Mouse (Mus musculus) hematopoietic stem cell, adult 5-6 weeks (primary cell): Measurements from ENCODE around the gene Fbxw8. TPM values are rescaled to one million over a fixed set of nuclear protein-coding genes. Genes with fewer than 3 reads are reported as not detected.

Experiments used
- ATAC-seq, 2 experiments: fragments of 125-278 bp in 1 of 2; replicated peaks in 1 of 2; 2 replicates each; pipeline ENCODE4 v1.8.0; 2016 to 2017; ENCODE audit warnings: inconsistent platforms in 2 of 2, mild to moderate bottlenecking in 2 of 2, moderate number of reproducible peaks in 2 of 2, low read depth in 1 of 2, moderate TSS enrichment in 1 of 2; ENCODE audit not compliant: low FRiP score in 2 of 2, poor library complexity in 2 of 2, severe bottlenecking in 2 of 2, insufficient read depth in 1 of 2, low TSS enrichment in 1 of 2
- total RNA-seq: library from RNA; stranded (forward); fragments of 172-1452, 232-1000 nt; gene quantifications from 2 replicates; pipeline ENCODE4 v1.2.3, GENCODE M21; 2017

Gene Fbxw8
- total RNA-seq, 1 experiment from 2014 or later = 23.1 TPM

DNA sequence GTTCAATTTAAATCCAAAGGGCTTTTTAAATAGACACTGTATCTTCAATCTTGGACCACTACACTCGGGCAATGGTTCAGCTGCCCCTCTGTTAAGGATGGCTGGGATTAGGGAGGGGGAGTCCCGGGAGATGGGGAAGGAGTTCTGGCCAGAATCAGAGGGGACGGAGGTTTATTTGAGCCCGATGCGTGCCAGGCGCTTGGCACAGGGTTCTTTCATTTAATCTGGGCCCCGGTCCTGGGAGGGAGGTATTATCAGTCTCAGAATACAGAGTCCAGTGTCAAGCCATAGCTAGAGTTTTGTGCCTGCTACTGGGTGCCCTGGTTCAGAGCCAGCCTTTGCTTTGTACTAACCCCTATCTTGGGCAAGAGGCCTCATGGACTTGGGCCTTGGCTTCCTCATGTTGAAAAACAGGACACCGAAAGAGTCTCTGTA, 12.3 kb upstream of the Fbxw8 start:
- no peak for ATAC-seq

DNA sequence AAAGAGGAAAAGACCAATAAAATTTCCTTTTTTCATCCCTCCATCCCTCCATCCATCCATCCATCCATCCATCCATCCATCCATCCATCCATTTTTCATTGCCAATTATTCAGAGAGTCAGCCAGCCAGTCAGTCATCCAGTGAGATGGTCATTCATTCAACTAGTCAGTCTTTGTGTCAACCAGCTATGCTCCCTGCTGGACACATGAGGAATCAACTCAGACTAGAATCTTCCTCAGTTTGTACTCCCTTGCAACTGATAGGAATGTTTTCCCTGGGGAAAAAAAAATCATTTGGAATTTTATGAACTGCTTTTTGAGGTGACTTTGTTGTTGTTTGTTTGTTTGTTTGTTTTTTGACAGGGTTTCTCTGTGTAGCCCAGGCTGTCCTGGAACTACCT, 10.2 kb upstream of the Fbxw8 start:
- no peak for ATAC-seq

DNA sequence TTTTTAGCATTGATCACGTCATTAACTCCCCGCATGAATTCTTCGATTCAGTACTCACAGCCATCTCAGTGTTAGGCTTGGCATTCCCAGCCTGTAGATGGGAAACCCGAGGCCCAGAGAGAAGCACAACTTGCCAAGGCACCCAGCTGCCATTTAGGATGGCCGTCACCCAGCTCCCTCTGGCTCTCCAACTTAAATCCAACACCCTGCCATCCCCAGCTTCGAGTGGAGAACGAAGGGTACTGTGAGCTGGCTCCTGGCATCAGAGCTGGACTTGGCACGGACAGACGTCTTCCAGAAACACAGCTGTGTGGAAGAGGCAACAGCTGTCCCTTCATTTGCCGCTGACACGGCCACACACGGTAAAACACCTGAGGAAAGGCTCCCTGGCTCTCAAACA, 9.3 kb upstream of the Fbxw8 start, which contains the start of gene Hrk:
Gene Hrk, plus strand, starts transcription at position 68 of the 400 bp plus-strand sequence.
- ATAC-seq = no peak

DNA sequence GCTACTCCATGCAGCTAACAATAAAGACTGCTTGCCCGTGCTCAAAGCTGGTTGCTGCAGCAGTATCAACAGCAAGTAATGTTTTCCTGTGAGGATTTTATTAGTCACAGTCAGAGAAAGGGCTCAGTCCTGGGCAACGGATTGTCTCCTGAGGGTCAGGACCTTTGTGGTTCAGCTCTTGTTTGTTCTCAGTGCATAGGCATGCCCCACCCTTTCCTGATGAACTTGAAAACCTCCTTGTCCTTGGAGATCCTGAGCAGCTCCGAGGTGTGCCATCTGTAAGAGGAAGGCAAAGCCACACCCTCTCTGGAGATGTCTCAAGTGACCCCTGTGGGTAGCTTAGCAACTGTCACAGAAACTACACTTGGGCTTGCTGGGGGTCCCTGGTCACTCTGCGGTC, 5.4 kb upstream of the Fbxw8 start:
- ATAC-seq = no peak

DNA sequence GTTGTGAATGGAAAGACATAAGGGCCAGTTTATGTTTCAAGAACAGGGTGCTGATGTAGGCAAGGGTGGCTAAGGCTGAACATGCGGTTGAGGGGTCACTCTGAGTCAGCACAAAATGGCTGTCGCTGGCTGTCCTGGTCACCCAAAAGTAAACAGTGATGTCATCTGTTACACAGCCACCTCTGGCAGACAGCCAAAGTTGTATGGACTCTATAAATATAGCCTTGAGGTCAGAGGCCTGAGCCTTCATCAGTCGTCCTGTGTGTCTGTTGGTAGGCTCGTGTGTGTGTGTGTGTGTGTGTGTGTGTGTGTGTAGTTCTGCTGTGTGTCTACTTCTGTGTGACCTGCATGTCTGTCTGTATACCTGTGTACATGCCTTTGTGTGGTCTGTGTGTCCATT, 1.7 kb upstream of the Fbxw8 start:
- ATAC-seq = no peak

DNA sequence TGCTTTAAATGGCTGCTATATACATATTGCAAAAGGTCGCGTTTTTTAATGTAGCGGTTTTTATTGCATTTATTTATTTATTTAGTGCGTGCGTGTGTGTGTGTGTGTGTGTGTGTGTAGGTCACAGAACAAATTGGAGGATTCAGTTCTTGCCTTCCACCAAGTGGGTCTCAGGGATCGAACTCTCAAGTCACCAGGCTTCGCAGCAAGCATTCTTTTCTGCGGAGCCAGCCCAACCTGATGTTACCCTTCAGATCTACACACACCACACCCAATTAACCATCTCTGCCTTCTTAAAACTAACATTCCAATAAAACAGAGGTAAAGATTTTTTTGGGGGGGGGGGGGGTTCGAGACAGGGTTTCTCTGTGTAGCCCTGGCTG, 292 bp upstream of the Fbxw8 start:
- ATAC-seq = no peak

DNA sequence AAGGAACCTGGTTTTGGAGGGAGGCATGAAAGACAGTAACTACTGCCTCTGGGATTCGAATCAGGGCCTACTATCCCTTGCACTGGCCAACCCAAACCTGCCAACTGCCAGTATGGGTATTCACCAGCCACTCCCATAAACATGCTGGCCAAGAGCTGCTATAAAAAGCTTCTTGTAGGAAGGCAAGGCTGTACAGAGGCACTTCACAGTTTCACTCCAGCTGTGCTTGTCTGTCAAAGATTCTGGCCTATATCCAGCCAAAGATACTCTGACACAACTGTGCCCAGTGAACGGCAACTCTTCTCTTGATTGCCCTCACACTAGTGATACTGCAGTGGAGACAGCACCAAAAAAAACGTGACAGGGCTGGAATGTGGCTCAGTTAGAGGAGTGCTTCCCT, 5.6 kb downstream of the Fbxw8 start:
- no peak for ATAC-seq

DNA sequence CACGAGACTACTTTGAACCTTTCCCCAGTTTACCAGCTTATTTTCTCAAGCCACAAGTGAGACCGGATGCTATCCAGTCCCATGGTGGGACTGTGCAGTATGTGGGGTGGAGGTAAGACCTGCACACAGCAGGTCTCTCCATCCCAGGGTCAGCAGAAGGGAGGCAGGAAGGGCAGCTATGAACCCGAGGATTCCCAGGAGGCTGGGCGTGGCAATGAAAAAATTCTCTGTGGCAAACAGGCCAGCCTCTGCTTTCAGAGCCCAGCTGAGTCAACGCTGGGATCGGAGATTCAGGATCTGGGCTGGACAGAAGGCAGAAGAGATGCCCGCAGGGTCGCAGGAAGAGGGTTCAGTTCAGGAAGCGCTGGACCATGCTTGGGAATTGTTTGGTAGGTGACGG, 8.0 kb downstream of the Fbxw8 start:
- no peak for ATAC-seq

DNA sequence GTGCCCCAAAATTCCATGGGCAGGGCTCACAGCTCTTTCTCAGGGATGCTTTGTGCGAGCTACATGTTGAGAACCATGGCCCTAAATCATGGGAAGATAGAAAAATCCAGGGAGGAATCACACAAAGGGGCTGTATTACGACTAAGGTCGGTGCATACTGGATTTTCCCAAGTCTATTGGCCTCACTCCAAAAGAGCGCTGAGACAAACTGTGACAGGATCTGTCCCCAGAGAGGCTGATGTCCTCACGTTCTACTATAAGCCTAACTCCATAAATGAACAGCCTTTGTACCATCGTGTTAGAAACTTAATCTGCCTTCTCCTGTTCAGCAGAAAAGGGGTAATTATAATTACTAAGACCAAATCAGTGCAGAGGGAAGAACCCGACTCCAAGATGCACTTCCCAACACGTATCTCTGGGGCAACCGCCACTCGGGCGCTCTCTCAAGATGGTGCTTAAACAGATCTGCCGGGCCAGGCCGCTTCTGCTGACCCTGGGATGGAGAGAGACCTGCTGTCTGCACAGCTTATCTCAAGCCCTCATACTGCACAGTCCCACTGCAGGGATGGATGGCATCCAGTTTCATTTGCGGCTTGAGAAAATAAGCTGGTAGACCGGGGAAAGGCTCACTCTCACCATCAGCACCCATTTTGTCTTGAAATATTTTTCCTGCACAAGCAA, 9.1 kb downstream of the Fbxw8 start:
- no peak for ATAC-seq

DNA sequence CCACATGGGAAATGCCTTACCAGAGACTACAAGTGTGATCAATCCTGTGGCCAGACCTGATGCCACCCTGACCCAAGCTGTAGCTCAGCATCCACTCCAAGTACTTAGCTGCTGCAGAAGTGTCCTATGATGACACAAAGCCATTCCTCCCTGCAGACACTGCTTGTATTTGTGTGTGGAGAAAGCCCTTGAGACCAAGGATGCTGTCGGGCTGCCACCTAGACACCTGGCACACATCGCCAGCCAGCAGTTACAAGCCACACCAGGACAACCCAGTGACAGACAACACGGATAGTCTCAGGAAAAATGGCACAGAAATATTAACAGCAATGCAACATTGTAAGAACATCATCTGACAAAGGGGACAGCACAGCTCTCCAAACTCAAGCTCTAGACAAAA, 9.8 kb downstream of the Fbxw8 start:
- ATAC-seq = no peak

DNA sequence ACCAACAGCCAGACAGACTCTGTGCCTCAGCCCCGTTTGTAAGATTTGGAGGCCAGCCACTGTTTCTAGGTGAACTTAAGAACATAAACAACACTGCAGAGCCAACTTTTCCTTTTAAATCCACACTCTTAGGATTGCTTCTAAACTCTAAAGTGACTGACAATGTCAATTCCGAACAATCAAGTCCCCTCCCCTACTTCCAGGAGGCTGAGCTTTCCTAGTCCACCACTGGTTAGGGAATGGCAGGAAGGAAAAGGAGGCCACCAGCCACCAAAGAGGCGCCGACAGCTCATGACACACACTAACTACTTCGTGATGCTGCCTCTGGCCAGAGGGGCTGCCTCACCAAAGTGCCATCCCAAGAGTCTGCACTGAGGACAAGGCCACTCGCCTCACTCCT, 10.5 kb downstream of the Fbxw8 start:
- ATAC-seq = no peak

DNA sequence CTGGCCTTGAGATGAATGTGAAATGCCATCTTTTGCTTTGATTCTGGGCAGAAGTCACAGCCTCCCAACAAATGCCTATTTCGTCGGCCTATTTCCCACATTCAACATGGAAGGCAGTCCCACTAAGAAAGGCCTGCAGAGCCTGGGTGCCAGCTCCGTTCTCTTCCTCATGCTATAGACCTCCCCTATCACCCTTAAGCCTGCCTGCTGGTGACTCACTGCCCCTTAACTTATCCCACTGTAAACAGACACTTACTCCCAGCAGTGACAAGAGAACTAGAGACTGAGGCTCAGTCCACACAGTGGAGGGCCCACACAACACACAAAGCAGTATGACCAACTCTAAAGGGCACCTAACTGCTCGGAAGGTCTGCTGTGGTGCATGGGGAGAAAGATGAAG, 10.9 kb downstream of the Fbxw8 start:
- ATAC-seq = no peak

DNA sequence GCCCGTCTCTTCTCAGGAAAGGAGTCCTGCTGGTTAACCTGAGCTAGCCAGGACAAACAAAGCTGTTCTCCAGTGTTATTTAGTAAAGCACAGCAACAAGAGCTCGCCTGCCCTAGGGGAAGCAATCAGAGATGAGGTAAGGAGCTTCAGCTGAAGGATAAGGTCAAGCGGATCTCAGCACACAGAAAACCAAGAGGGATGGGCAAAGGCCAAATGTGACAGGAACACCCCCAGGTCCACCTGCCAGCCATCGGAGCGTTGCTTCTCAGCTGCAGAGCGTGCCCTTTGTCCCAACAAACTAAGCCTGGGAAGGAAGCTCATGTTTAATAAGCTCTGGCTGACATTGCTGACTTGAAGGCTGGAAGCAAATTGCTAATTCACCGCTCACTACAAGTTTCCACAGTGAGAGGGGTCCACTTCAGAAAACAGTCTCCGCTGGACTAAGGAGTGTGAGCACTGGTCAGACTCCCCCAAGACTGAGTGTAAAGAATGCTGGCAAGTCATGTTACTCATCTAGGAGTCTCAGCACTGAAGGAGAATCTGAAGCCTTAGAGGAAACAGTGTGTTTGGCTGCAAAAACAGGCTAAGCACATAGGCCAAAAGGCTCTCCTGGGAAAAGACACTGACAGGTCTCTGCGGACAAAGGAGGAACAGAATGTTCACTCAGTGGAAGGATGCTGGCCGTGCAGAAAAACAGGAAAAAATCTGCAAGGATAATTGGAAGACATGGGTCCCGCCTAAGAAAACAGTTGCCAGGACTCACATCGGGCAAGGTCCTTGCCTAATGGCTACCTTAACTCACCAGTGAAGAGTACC, 11.8 kb downstream of the Fbxw8 start:
- no peak for ATAC-seq

DNA sequence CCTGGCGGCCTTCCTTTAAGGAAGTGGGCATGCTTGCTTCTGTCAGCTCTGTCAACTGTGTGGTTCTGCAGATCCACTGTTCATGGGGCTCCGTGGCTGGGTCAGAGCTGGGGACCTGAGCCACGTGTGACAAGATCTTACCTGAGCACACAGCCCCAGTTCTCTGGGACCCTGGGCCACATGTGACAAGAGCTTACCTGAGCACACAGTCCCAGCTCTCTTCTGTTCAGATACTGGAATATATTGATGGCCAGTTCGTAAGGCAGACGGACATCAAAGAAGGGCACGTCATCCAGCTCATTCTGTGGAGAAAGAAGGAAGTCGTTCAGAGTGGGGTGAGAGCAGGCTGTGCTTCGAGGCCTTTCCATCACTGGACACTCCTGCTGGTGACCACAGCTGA, 12.8 kb downstream of the Fbxw8 start:
- ATAC-seq = no peak

DNA sequence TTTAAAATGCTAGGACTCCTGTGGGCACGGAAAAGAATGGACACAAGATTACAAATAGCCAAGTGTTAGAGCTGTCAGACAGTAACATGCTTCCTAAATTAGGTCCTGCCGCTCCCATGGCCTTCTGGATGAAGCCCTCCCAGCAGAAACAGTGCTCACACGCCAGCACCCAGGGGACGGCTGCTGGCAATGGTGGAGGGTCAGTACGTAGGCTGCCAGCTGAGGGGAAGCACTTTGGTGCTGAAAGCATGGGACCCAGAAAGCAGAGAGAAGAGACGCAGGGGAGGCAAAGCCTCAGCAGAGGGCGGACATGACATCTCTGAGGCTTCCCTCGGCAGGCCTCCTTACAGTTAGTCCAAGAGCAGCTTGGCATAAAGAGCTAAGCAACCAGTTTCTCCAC, 15.6 kb downstream of the Fbxw8 start:
- no peak for ATAC-seq

DNA sequence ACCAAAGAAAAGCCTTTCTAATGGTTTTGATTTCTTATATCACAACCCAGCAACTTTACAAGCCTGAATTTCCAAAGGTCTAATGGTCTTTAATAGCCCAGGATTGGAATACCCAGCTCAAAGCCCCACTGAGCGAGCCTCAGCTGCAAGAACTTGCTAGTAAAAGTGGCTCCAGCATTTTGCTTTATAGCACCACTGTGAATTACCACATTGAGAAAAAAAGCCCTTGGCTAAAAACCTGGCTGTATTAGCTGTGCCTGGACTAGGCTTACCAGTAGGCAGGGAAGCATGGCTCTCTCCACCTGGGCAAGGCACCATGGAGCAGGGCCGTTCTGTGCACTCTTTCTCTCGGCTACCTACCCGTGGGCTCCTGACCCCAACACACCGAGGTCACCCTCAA, 18.9 kb downstream of the Fbxw8 start:
- no peak for ATAC-seq

DNA sequence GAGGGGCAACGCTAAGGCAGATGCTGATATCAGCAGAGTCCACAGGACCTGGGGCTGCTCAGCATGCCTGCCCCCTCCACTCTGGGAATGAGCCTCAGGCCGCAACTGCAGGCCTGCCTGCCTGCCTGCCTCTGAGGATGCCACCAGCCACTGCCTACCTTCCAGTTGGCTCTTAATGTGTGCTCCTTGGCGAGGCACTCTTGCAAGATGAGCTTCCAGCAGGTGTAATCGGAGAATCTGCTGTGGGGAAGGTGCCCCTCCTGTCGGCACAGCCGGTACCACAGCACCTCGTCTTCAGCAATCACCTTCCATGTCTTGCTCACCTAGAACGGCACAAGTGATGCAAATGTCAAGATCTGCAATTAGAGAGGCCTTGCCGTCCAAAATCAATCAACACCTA, 26.6 kb downstream of the Fbxw8 start:
- no peak for ATAC-seq

DNA sequence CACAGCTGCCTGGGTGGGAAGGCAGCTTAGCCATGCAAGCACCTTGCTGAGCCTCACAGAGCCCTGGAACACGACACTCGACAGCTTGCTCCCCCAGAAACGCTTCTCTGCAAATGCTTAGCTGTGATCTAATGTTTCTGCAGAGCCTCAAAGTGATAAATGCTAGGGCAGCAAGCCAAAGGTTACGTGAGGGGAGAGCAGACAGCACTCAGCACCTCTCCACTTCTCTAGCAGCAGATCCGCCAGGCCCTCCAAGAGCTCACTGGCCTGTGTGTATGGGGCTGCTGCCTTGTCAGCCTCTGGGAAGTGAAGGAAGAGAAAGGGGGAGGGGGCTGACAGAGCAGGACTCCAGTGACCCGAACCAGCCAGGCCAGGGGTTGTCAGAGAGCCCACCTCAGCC, 27.1 kb downstream of the Fbxw8 start:
- ATAC-seq = no peak

DNA sequence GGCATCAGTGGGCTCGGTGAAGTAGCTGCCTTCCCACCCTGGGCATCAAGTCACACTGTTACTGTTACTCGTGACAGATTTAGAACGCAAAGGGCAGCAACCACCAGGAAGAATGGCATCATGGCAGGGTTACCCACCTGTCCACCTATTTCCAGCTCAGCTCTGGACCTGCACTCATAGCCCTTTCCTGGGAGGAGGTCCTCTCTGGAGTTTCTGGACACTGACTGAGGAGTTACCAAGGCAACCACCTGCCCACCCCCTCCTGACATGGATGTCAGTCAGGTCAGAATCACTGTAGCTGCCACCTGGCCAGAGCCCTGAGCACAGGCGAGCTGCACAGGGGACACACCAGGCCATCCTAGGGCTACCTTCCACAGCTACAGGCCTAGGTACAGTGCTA, 28.6 kb downstream of the Fbxw8 start:
- no peak for ATAC-seq
